Mouse (Mus musculus): ENCODE measurements around the gene Trex2. TPM values are rescaled to one million over a fixed set of nuclear protein-coding genes. Genes with fewer than 3 reads are reported as not detected.

Gene Trex2
- not detected for polyA plus RNA-seq (2015; fragmentation: Illumina TruSeq; extraction: RNeasy Lipid Tissue Mini Kit (QIAGEN cat#74804); ENCODE audit: insufficient read depth, low read depth, low replicate concordance)

GRCm38 (mm10) chrX:73435252-73435651 lies at the start of gene Trex2:
Gene Trex2 (minus strand): TSS chrX:73435344.

GRCm38 (mm10) chrX:73483484-73483810 lies 48.3 kb upstream of the Trex2 start, which contains the start of gene Bgn:
Gene Bgn (plus strand): TSS chrX:73483602.

GRCm38 (mm10) chrX:73458877-73459392 lies 23.8 kb upstream of the Trex2 start, which contains the start of gene Haus7:
Gene Haus7 (minus strand): TSS chrX:73459044.

DNA sequence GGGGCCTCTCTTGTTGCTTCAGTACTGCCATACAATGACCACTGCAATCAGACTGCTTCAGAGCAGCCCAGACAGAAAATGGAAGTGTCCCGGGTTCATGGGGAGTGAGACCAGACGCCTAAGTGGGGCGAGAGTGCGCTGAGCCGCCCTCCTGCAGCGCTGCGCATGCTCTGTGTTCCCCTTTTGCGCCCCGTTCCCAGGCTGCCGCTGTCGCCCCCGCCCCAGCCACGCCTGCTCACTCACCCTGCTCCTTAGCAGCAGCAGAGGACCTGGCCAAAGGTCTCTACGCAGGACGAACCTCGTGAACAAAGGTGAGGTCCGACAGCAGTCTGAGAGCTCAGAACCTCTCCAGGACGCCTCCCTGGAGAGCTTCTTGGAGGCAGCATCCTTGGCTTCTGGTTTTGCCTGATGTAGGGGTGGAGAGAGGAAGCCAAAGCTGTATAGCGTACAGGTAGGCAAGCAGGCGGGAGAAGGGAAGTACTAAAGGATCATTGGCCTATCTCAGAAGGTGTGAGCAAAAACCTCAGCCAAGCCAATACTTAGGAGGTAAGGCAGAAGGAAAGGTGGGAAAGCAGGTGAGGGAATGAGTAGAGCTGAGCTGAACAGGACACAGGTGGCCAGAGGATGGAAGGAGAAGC lies 24.1 kb downstream of the Trex2 start, which contains the start of gene Zfp92:
TSS of gene Zfp92 (plus strand) at position 217 of the 638 bp plus-strand sequence.

GRCm38 (mm10) chrX:73398636-73399035 lies 36.5 kb downstream of the Trex2 start, which contains the start of gene Gm18336:
Gene Gm18336 (minus strand): TSS chrX:73398736.

Other genes with a start within 250 kb of the Trex2 start
- gene Xlr3b, start 243.1 kb downstream of the Trex2 start, polyA plus RNA-seq (2015; fragmentation: Illumina TruSeq; extraction: RNeasy Lipid Tissue Mini Kit (QIAGEN cat#74804); ENCODE audit: insufficient read depth, low read depth, low replicate concordance), result 1.0 TPM
- gene Xlr4b, start 221.0 kb downstream of the Trex2 start, polyA plus RNA-seq (2015; fragmentation: Illumina TruSeq; extraction: RNeasy Lipid Tissue Mini Kit (QIAGEN cat#74804); ENCODE audit: insufficient read depth, low read depth, low replicate concordance), result not detected
- gene F8a, start 207.1 kb downstream of the Trex2 start, polyA plus RNA-seq (2015; fragmentation: Illumina TruSeq; extraction: RNeasy Lipid Tissue Mini Kit (QIAGEN cat#74804); ENCODE audit: insufficient read depth, low read depth, low replicate concordance), result 3.2 TPM
- gene Xlr4c, start 192.2 kb downstream of the Trex2 start, polyA plus RNA-seq (2015; fragmentation: Illumina TruSeq; extraction: RNeasy Lipid Tissue Mini Kit (QIAGEN cat#74804); ENCODE audit: insufficient read depth, low read depth, low replicate concordance), result not detected
- not detected for gene Xlr3c, start 170.0 kb downstream of the Trex2 start, polyA plus RNA-seq (2015; fragmentation: Illumina TruSeq; extraction: RNeasy Lipid Tissue Mini Kit (QIAGEN cat#74804); ENCODE audit: insufficient read depth, low read depth, low replicate concordance)
- gene Xlr5a, start 142.4 kb downstream of the Trex2 start, polyA plus RNA-seq (2015; fragmentation: Illumina TruSeq; extraction: RNeasy Lipid Tissue Mini Kit (QIAGEN cat#74804); ENCODE audit: insufficient read depth, low read depth, low replicate concordance), result not detected
- gene Xlr5c, start 142.4 kb downstream of the Trex2 start, polyA plus RNA-seq (2015; fragmentation: Illumina TruSeq; extraction: RNeasy Lipid Tissue Mini Kit (QIAGEN cat#74804); ENCODE audit: insufficient read depth, low read depth, low replicate concordance), result not detected
- gene Gm45015, start 98.5 kb downstream of the Trex2 start, polyA plus RNA-seq (2015; fragmentation: Illumina TruSeq; extraction: RNeasy Lipid Tissue Mini Kit (QIAGEN cat#74804); ENCODE audit: insufficient read depth, low read depth, low replicate concordance), result not detected
- gene Zfp275, start 92.7 kb downstream of the Trex2 start, polyA plus RNA-seq (2015; fragmentation: Illumina TruSeq; extraction: RNeasy Lipid Tissue Mini Kit (QIAGEN cat#74804); ENCODE audit: insufficient read depth, low read depth, low replicate concordance), result 3.6 TPM
- not detected for gene Gm18336, start 36.6 kb downstream of the Trex2 start, polyA plus RNA-seq (2015; fragmentation: Illumina TruSeq; extraction: RNeasy Lipid Tissue Mini Kit (QIAGEN cat#74804); ENCODE audit: insufficient read depth, low read depth, low replicate concordance)
- 0.31 TPM for gene Zfp92, start 24.2 kb downstream of the Trex2 start, polyA plus RNA-seq (2015; fragmentation: Illumina TruSeq; extraction: RNeasy Lipid Tissue Mini Kit (QIAGEN cat#74804); ENCODE audit: insufficient read depth, low read depth, low replicate concordance)
- 18.6 TPM for gene Haus7, start 23.7 kb upstream of the Trex2 start, polyA plus RNA-seq (2015; fragmentation: Illumina TruSeq; extraction: RNeasy Lipid Tissue Mini Kit (QIAGEN cat#74804); ENCODE audit: insufficient read depth, low read depth, low replicate concordance)
- gene Bgn, start 48.3 kb upstream of the Trex2 start, polyA plus RNA-seq (2015; fragmentation: Illumina TruSeq; extraction: RNeasy Lipid Tissue Mini Kit (QIAGEN cat#74804); ENCODE audit: insufficient read depth, low read depth, low replicate concordance), result 134 TPM
- not detected for gene Atp2b3, start 67.7 kb upstream of the Trex2 start, polyA plus RNA-seq (2015; fragmentation: Illumina TruSeq; extraction: RNeasy Lipid Tissue Mini Kit (QIAGEN cat#74804); ENCODE audit: insufficient read depth, low read depth, low replicate concordance)
- gene Dusp9, start 204.1 kb upstream of the Trex2 start, polyA plus RNA-seq (2015; fragmentation: Illumina TruSeq; extraction: RNeasy Lipid Tissue Mini Kit (QIAGEN cat#74804); ENCODE audit: insufficient read depth, low read depth, low replicate concordance), result not detected
- gene Pnck, start 224.8 kb upstream of the Trex2 start, polyA plus RNA-seq (2015; fragmentation: Illumina TruSeq; extraction: RNeasy Lipid Tissue Mini Kit (QIAGEN cat#74804); ENCODE audit: insufficient read depth, low read depth, low replicate concordance), result 3.2 TPM
- gene Slc6a8, start 237.8 kb upstream of the Trex2 start, polyA plus RNA-seq (2015; fragmentation: Illumina TruSeq; extraction: RNeasy Lipid Tissue Mini Kit (QIAGEN cat#74804); ENCODE audit: insufficient read depth, low read depth, low replicate concordance), result 7.3 TPM